10 mouse cellular contexts compared by ENCODE assay signal in the genomic region with DNA sequence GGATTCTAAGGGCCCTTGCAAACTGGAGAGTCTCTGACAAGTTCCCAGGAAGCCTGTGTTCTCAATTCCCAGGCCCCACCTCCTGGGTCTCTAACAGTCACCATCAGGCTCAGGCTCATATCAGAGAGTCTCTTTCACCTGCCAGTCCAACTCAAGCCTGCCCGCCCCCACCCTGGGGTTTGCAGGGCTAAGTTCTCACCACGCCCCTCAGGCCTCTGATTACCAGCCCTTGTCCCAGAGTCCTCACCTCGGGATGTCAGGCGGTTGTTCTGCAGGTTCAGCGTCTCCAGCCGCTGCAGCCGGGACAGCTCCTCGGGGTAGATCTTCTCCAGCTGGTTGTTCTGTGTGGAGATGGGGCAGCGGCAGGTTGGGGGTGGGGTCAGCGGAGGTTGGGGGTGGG. TPM values are rescaled to one million over a fixed set of nuclear protein-coding genes. Genes with fewer than 3 reads are reported as not detected.
DNase-seq lines count a peak whose midpoint lies in the region; ATAC-seq and TF ChIP-seq lines count a peak whose summit lies in the region.
"Had no signal": no experiment of that assay in that cellular context is flagged by ENCODE, and none has a peak within 500 bp of the region (broad histone marks: within the 10 kb centered on the region; RNA-seq: fewer than 3 reads in every experiment).

No protein-coding gene starts in this region.

- H3K36me3 ChIP-seq in heart, embryonic 11.5 days (ENCODE audit: control insufficient read depth, insufficient read depth, low read length) = no peaks in the 10 kb centered on the region

- H3K4me3 ChIP-seq in gastrocnemius, adult 2 months = no peak overlapping the region
- peak overlapping the region; percentile 29 for H3K4me3 ChIP-seq in heart, embryonic 11.5 days (ENCODE audit: low read depth, low read length)

- H3K9me3 ChIP-seq in heart, embryonic 11.5 days (replicated peaks; ENCODE audit: control insufficient read depth, low read length) = no peaks in the 10 kb centered on the region

- peaks cover 15% of the 10 kb centered on the region for H3K27me3 ChIP-seq in heart, embryonic 11.5 days (ENCODE audit: control insufficient read depth, insufficient read depth, low read length)

- H3K27ac ChIP-seq in gastrocnemius, adult 2 months = 0 out of 2 replicates have a peak overlapping the region, but pooled peaks have one; percentile 31
- peak overlapping the region; percentile 65; the same call in 1 of the 2 replicates for H3K27ac ChIP-seq in heart, embryonic 11.5 days (ENCODE audit: low read depth, low read length)
- H3K27ac ChIP-seq: hindbrain, embryonic 14.5 days had no signal

- peak overlapping the region; percentile 58 for H3K4me2 ChIP-seq in heart, embryonic 11.5 days
- H3K4me2 ChIP-seq: hindbrain, embryonic 14.5 days had no signal

- intact Hi-C loops in gastrocnemius, adult 2 months (cut with DNase I) = no loop called here
- intact Hi-C loops in gastrocnemius, postnatal 14 days (cut with DNase I; ENCODE audit: low total_unique reads) = no loop called here

- peaks cover 10% of the 10 kb centered on the region; the same call in 1 of the 2 replicates for H3K4me1 ChIP-seq in heart, embryonic 11.5 days (ENCODE audit: control insufficient read depth, insufficient read depth, low read length)

- peak; percentile 77 for ATAC-seq in heart, embryonic 11.5 days (replicated peaks; ENCODE audit: insufficient number of reproducible peaks, low FRiP score, low TSS enrichment)

- TF ChIP-seq CTCF in gastrocnemius, adult 2 months (IDR thresholded peaks at IDR 0.05) = no peak

- no peak for DNase-seq in gastrocnemius, adult 2 months
- DNase-seq in gastrocnemius, postnatal 14 days = no peak
- DNase-seq in kidney, postnatal 36 days = peak; percentile 80
- DNase-seq in lung, postnatal 36 days = peak; percentile 86
- DNase-seq in gastrocnemius, postnatal 10 days = no peak
- no peak for DNase-seq in right cerebral cortex, adult 2 months (ENCODE audit: low spot score in 2 of 2)
- no peak for DNase-seq in natural killer cell, adult 2 months (ENCODE audit: low spot score in 2 of 2)

- WGBS in heart, embryonic 11.5 days (ENCODE audit: insufficient replicate concordance) = 2% methylated on average over 10 of the region's 10 CpGs

- H3K9ac ChIP-seq in heart, embryonic 11.5 days (ENCODE audit: low read depth, low read length) = no peak overlapping the region
- H3K9ac ChIP-seq: hindbrain, embryonic 14.5 days had no signal

RNA-seq across cellular contexts. Expression of gene Slc1a7, which starts 57.1 kb away (rescaled TPM):
- total RNA-seq in gastrocnemius, adult 2 months (2021) = under 1 TPM; 0.10 to 0.17 TPM
- total RNA-seq in gastrocnemius, postnatal 14 days (2021) = under 1 TPM; 0.06 to 0.09 TPM
- not detected in 2 replicates for polyA plus RNA-seq in heart, embryonic 11.5 days (2014; fragmentation: Nextera tagmentation; extraction: Ambion mirVana)
- not detected for total RNA-seq in gastrocnemius, postnatal 10 days (2021)
- polyA plus RNA-seq: neural tube, embryonic 14.5 days had no signal

Comparison
In these comparisons a context has a peak if more than half of its experiments do, and no peak if none do; other contexts are left out.
1. DNase-seq: peak in kidney, postnatal 36 days (2 of 2) and lung, postnatal 36 days (single experiment); none in gastrocnemius, adult 2 months (single experiment), gastrocnemius, postnatal 14 days (single experiment), gastrocnemius, postnatal 10 days (single experiment), right cerebral cortex, adult 2 months (0 of 2) and natural killer cell, adult 2 months (0 of 2).